Mouse (Mus musculus) kidney, postnatal 0 days (tissue): ENCODE measurements at regions not wholly inside any gene's neighbourhood (a gene's known extent, or its start where the extent isn't known, plus 50 kb on each side); places are given as distances from the start of the nearest gene placed in this dataset.

ENCODE experiments used
- ATAC-seq: fragments of 200-750 bp; cut with Nextera tagmentation; replicated peaks from 2 replicates; pipeline ENCODE4 v1.8.0; 2017; ENCODE audit warnings: low read depth, moderate number of reproducible peaks, moderate TSS enrichment, moderate library complexity; ENCODE audit not compliant: low FRiP score
- DNase-seq: peaks from one replicate; pipeline ENCODE4 v3.0.0-alpha.2; 2016; ENCODE audit warnings: low spot score
- H3K27ac ChIP-seq: fragments of 300-500 bp; sonication (generic); 2 replicates; pipeline ENCODE4 v1.5.1; 2014; ENCODE audit warnings: mild to moderate bottlenecking
- H3K27me3 ChIP-seq: fragments of 300-500 bp; sonication (generic); 2 replicates; pipeline ENCODE4 v1.6.1; 2014; ENCODE audit warnings: low read length, mixed read lengths; ENCODE audit not compliant: insufficient read depth
- H3K36me3 ChIP-seq: fragments of 300-500 bp; sonication (generic); 2 replicates; pipeline ENCODE4 v1.6.1; 2014; ENCODE audit warnings: low read length, mixed read lengths; ENCODE audit not compliant: insufficient read depth
- H3K4me1 ChIP-seq: fragments of 300-500 bp; sonication (generic); replicated peaks from 2 replicates; pipeline ENCODE4 v1.6.1; 2014; ENCODE audit warnings: antibody characterized with exemption, low read length, mixed read lengths; ENCODE audit not compliant: insufficient read depth
- H3K4me2 ChIP-seq: fragments of 300-500 bp; sonication (generic); 2 replicates; pipeline ENCODE4 v1.6.1; 2014; ENCODE audit warnings: mild to moderate bottlenecking, low read length, moderate library complexity, mixed read lengths
- H3K4me3 ChIP-seq: fragments of 300-500 bp; sonication (generic); replicated peaks from 2 replicates; pipeline ENCODE4 v1.5.1; 2014; ENCODE audit warnings: low read depth, low read length
- H3K9ac ChIP-seq: fragments of 300-500 bp; sonication (generic); 2 replicates; pipeline ENCODE4 v1.6.1; 2014; ENCODE audit warnings: low read depth, low read length
- H3K9me3 ChIP-seq: fragments of 300-500 bp; sonication (generic); replicated peaks from 2 replicates; pipeline ENCODE4 v1.6.1; 2016; ENCODE audit warnings: low read length, inconsistent platforms, mixed read lengths
- CTCF ChIP-seq: IDR thresholded peaks from 2 replicates; pipeline ENCODE4 v1.5.1; 2016; ENCODE audit warnings: antibody characterized with exemption, low read depth, mild to moderate bottlenecking, moderate library complexity
- WGBS: fragments of 180-500 bp; shearing (Covaris S2); extraction: QIAGEN DNeasy Blood & Tissue Kit; methylation state at CpG from one replicate; pipeline ENCODE4 v1.1.7; 2014; 5-methylcytosine and 5-hydroxymethylcytosine counted together

DNA sequence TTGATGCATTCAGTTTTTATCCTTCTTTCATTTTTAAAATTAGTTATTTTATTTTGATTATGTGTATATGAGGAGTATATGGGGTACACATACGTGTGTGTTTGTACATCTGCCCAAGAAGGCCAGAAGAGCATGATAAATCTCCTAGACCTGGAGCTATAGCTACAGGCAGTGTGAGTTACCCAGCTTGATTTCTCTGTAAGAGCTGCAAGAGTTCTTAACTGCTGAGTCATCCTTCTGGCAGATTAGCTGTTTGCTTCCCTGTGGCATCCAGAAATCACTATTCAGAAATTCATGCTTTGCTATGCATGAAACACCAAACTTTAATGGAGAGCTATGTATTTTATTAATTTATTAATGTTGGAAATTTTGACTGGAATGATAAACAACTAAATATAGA is 466.3 kb upstream of the Zwint start:
- ATAC-seq (no peak), DNase-seq (no peak)
- WGBS: 50% methylated on average over 1 of the region's 1 CpGs

DNA sequence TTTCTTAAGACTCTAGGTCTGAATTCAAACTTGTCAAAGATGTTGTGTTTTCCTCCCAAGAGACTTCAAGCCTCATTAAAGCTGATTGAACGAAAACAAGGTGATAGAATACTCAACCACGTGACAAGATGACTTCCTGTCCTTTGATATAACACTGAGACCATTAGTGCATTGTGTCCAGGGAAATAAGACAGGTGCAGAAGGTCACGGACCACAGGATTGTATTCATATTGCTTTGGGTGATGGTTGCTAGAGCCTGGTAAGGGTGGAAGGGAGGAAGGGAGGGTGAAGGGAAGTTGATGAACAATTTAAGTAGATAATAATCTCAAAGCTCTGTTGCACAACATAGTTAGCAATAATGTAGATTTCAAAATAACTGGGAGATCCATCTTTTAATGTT is 436.8 kb upstream of the Zwint start:
- whole genome bisulfite sequencing: 7% methylated on average over 3 of the region's 3 CpGs
- ATAC-seq: peak; percentile 65; the same call in 1 of the 2 replicates
- no peak overlapping the region for H3K9ac ChIP-seq

More for the DNA sequence above, 466.3 kb upstream of the Zwint start:
- no peak overlapping the region for H3K4me3 ChIP-seq
- TF ChIP-seq CTCF: no peak
- no peak overlapping the region for H3K4me2 ChIP-seq
- no peaks in the 10 kb centered on the region for H3K36me3 ChIP-seq
- no peaks in the 10 kb centered on the region for H3K27me3 ChIP-seq
- H3K27ac ChIP-seq: no peak overlapping the region
- no peaks in the 10 kb centered on the region for H3K9me3 ChIP-seq
- H3K4me1 ChIP-seq: no peaks in the 10 kb centered on the region
- H3K9ac ChIP-seq: no peak overlapping the region

GRCm38 (mm10) chr10:72221120-72221519 is 433.5 kb upstream of the Zwint start:
- ATAC-seq (no peak), DNase-seq (no peak)
- Histone ChIP-seq H3K4me2 (no peak overlapping the region), H3K36me3 (no peaks in the 10 kb centered on the region), H3K9ac (no peak overlapping the region), H3K4me1 (no peaks in the 10 kb centered on the region), H3K27me3 (no peaks in the 10 kb centered on the region), H3K27ac (no peak overlapping the region), H3K9me3 (no peaks in the 10 kb centered on the region), H3K4me3 (no peak overlapping the region)
- TF ChIP-seq CTCF: no peak
- 51% methylated on average over 5 of the region's 5 CpGs for WGBS

More for the DNA sequence above, 436.8 kb upstream of the Zwint start:
- Histone ChIP-seq H3K4me3 (no peak overlapping the region), H3K27me3 (no peaks in the 10 kb centered on the region), H3K4me2 (no peak overlapping the region), H3K36me3 (no peaks in the 10 kb centered on the region), H3K27ac (no peak overlapping the region), H3K4me1 (no peaks in the 10 kb centered on the region), H3K9me3 (no peaks in the 10 kb centered on the region)
- no peak for TF ChIP-seq CTCF
- peak; percentile 25 for DNase-seq

DNA sequence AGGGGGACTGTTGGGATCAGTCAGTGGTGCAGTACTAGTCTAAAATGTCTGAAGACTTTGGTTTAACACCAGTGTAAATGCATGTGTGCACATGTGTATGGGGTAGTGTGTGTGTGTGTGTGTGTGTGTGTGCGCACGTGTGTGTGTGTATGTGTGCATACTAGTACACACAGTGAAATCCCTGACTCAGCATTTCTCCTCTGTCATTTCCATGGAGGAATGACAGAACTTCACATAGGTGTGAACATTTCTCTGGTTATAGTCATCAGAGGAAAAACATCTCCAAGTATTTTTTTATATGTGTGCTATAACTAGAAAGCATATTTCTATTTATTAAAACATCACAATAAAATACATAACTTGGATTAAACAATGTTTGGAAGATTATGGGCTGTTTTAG is 432.1 kb upstream of the Zwint start:
- no peak for TF ChIP-seq CTCF
- no peak overlapping the region for H3K27ac ChIP-seq
- H3K9me3 ChIP-seq: no peaks in the 10 kb centered on the region
- H3K9ac ChIP-seq: no peak overlapping the region
- H3K36me3 ChIP-seq: no peaks in the 10 kb centered on the region
- no peaks in the 10 kb centered on the region for H3K4me1 ChIP-seq
- no peak overlapping the region for H3K4me3 ChIP-seq
- ATAC-seq: no peak
- H3K27me3 ChIP-seq: no peaks in the 10 kb centered on the region
- no peak overlapping the region for H3K4me2 ChIP-seq
- 90% methylated on average over 2 of the region's 2 CpGs for WGBS
- no peak for DNase-seq

- no peaks in the 10 kb centered on the region for H3K27me3 ChIP-seq
- H3K4me3 ChIP-seq: no peak overlapping the region
- H3K4me2 ChIP-seq: no peak overlapping the region
- H3K4me1 ChIP-seq: no peaks in the 10 kb centered on the region
- no peak overlapping the region for H3K9ac ChIP-seq
- H3K27ac ChIP-seq: no peak overlapping the region
- H3K36me3 ChIP-seq: no peaks in the 10 kb centered on the region
- H3K9me3 ChIP-seq: no peaks in the 10 kb centered on the region
- TF ChIP-seq CTCF: no peak
- no peak for DNase-seq
- WGBS: 69% methylated on average over 3 of the region's 3 CpGs
- ATAC-seq: no peak
Observed at GRCm38 (mm10) chr10:72225084-72225483, 429.6 kb upstream of the Zwint start.

DNA sequence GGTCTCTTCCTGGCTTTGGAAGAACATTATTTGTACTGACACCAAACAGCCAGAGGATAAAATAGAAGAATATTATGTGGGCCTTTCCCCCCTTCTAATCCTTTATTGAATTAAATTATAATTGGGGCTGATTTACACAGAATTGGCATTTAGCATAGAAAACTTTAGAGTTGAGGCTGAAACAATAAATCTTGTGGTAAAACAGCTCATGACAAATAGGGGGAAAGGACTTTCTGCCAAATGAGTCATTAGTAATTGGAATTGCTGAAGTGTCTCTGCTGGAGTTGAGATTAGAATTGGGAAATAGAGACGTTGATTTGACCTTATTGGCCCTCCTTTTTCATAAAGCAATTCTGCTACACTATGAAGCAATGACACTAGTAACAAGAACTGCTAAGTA is 410.5 kb upstream of the Zwint start:
- Histone ChIP-seq H3K4me2 (no peak overlapping the region), H3K27me3 (no peaks in the 10 kb centered on the region), H3K4me3 (no peak overlapping the region), H3K9ac (no peak overlapping the region), H3K36me3 (no peaks in the 10 kb centered on the region), H3K4me1 (no peaks in the 10 kb centered on the region), H3K9me3 (no peaks in the 10 kb centered on the region), H3K27ac (no peak overlapping the region)
- DNase-seq: no peak
- ATAC-seq: no peak
- WGBS: 43% methylated on average over 1 of the region's 1 CpGs
- no peak for TF ChIP-seq CTCF
